Mouse (Mus musculus) hindbrain, embryonic 15.5 days (tissue): Measurements from ENCODE around the gene Rfx2. TPM values are rescaled to one million over a fixed set of nuclear protein-coding genes. Genes with fewer than 3 reads are reported as not detected.

ENCODE experiments used
- ATAC-seq: fragments of 200-750 bp; cut with Nextera tagmentation; 2 replicates; pipeline ENCODE4 v1.8.0; 2017; ENCODE audit warnings: low read depth, moderate number of reproducible peaks, moderate TSS enrichment; ENCODE audit not compliant: low FRiP score
- H3K27ac ChIP-seq: fragments of 300-500 bp; sonication (generic); replicated peaks from 2 replicates; pipeline ENCODE4 v1.5.1; 2015; ENCODE audit warnings: mild to moderate bottlenecking, inconsistent platforms
- H3K27me3 ChIP-seq: fragments of 300-500 bp; sonication (generic); 2 replicates; pipeline ENCODE4 v1.6.1; 2015; ENCODE audit warnings: control low read depth, inconsistent platforms
- H3K36me3 ChIP-seq: fragments of 300-500 bp; sonication (generic); 2 replicates; pipeline ENCODE4 v1.6.1; 2015; ENCODE audit warnings: control low read depth, inconsistent platforms
- H3K4me1 ChIP-seq: fragments of 300-500 bp; sonication (generic); replicated peaks from 2 replicates; pipeline ENCODE4 v1.6.1; 2015; ENCODE audit warnings: control low read depth, inconsistent platforms
- H3K4me2 ChIP-seq: fragments of 300-500 bp; sonication (generic); 2 replicates; pipeline ENCODE4 v1.6.1; 2015; ENCODE audit warnings: moderate library complexity, mild to moderate bottlenecking, inconsistent platforms
- H3K4me3 ChIP-seq: fragments of 300-500 bp; sonication (generic); 2 replicates; pipeline ENCODE4 v1.5.1; 2015; ENCODE audit warnings: mild to moderate bottlenecking, inconsistent platforms
- H3K9ac ChIP-seq: fragments of 300-500 bp; sonication (generic); 2 replicates; pipeline ENCODE4 v1.6.1; 2015; ENCODE audit warnings: inconsistent platforms
- H3K9me3 ChIP-seq: fragments of 300-500 bp; sonication (generic); 2 replicates; pipeline ENCODE4 v1.6.1; 2016; ENCODE audit warnings: control low read depth, inconsistent platforms
- WGBS: fragments of 180-500 bp; shearing (Covaris S2); methylation state at CpG from one replicate; pipeline ENCODE4 v1.1.7; 2015; 5-methylcytosine and 5-hydroxymethylcytosine counted together
- polyA plus RNA-seq: library from polyadenylated mRNA; unstranded; fragments of >200 nt; fragmentation: Nextera tagmentation; extraction: Ambion mirVana; gene quantifications from 2 replicates; pipeline ENCODE4 v1.2.1, GENCODE M21; 2015

Gene Rfx2
- polyA plus RNA-seq, 1 experiment from 2014 or later = 6.7 TPM

DNA sequence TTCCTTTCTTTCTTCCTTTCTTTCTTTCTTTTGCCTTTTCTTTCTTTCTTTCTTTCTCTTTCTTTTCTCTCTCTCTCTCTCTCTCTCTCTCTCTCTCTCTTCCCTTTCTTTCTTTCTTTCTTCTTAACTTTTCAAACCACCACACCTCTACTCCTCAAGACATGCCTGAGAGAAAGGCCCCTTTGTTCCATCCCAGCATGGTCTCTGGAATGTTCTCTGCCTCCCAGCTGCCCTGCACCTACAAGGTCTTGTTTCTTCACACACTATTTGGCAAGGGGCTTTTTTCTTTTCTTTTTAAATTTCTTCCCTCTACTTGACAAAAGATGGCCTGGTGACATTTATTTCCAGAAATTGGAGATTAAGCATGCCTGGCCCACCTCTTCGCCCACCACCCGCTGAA, 101.2 kb downstream of the Rfx2 start:
- H3K4me1 ChIP-seq = peaks cover 3% of the 10 kb centered on the region; the same call in 1 of the 2 replicates
- no peak overlapping the region for H3K4me2 ChIP-seq
- ATAC-seq = no peak

DNA sequence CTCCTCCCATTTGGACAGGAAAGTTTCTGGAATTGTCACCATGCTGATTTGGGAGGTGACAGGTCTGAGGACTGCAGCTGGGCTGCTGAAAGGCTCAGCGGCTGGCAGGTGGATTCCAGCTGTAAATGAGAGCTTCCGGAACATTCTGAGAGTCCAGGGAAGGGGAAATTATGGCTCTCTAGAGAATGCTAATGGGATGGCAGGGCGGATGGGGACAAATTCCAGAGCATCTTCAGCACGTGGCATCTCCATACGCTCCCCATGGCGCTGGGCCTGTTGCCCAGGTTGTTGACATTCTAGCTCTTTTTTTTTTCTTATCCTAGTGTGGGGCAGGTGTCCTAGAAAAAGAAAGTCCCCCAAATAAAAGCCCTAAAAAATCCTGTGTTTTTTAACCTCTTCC, 101.7 kb downstream of the Rfx2 start:
- H3K27ac ChIP-seq = no peak overlapping the region
- 50% methylated on average over 6 of the region's 6 CpGs for WGBS
- H3K4me3 ChIP-seq = no peak overlapping the region
- H3K9me3 ChIP-seq = no peaks in the 10 kb centered on the region
- no peaks in the 10 kb centered on the region; the same call in 1 of the 2 replicates for H3K27me3 ChIP-seq
- H3K4me1 ChIP-seq = peaks cover 3% of the 10 kb centered on the region; the same call in 1 of the 2 replicates
- no peak overlapping the region for H3K4me2 ChIP-seq
- H3K9ac ChIP-seq = no peak overlapping the region
- ATAC-seq = no peak
- no peaks in the 10 kb centered on the region for H3K36me3 ChIP-seq

More for the DNA sequence above, 101.2 kb downstream of the Rfx2 start:
- Histone ChIP-seq H3K4me3 (no peak overlapping the region), H3K27me3 (no peaks in the 10 kb centered on the region; the same call in 1 of the 2 replicates), H3K9ac (no peak overlapping the region), H3K36me3 (no peaks in the 10 kb centered on the region), H3K27ac (no peak overlapping the region), H3K9me3 (no peaks in the 10 kb centered on the region)
- WGBS = 35% methylated on average over 2 of the region's 2 CpGs

DNA sequence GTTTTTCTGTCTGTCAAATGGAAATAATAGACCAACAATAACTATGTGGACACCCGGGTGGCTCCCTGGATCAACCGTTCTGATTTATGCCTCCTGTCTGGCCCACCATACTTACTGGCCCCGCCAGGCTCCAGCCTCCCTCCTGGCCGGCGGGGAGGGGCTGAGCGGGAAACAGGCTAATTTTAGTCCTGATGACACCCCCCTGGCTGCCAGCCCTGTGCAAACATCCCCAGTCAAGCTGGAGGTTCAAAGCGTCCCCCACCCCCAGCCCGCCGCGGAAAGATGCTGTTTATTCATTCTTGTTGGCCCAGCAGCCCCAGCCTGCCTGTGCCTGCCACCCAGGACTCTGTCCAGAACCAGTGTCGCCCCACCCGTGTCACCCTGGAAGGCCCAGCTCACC, 102.7 kb downstream of the Rfx2 start:
- ATAC-seq = no peak
- H3K4me2 ChIP-seq = no peak overlapping the region
- WGBS = 41% methylated on average over 12 of the region's 12 CpGs
- H3K27ac ChIP-seq = no peak overlapping the region
- 0 out of 2 replicates have a peak, but pooled peaks cover 3% of the 10 kb centered on the region for H3K36me3 ChIP-seq
- no peak overlapping the region for H3K9ac ChIP-seq
- H3K9me3 ChIP-seq = no peaks in the 10 kb centered on the region
- H3K27me3 ChIP-seq = no peaks in the 10 kb centered on the region; the same call in 1 of the 2 replicates
- peaks cover 3% of the 10 kb centered on the region; the same call in 1 of the 2 replicates for H3K4me1 ChIP-seq
- H3K4me3 ChIP-seq = no peak overlapping the region

DNA sequence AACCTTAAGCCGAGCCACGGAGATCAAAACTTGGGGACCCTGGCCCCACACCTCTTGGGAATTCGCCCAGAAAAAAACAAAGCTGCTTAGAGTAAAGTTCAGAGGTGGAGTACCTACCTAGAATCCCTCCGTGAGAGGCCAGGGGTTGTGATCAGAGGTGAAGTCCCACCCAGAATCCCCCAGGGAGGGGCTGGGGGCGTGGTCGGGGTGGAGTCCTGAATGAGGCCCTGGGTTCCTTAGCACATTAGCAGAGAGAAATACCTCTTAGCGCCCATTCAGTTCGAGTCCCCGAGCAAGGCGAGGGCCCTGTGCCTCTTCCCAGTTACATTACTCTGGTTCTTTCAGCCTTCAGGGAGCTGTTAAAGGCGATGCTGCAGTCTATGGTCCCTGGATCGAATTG, 103.2 kb downstream of the Rfx2 start:
- H3K27me3 ChIP-seq = no peaks in the 10 kb centered on the region; the same call in 1 of the 2 replicates
- no peak for ATAC-seq
- H3K36me3 ChIP-seq = 0 out of 2 replicates have a peak, but pooled peaks cover 3% of the 10 kb centered on the region
- no peak overlapping the region for H3K4me3 ChIP-seq
- WGBS = 13% methylated on average over 12 of the region's 12 CpGs
- H3K27ac ChIP-seq = no peak overlapping the region
- H3K9ac ChIP-seq = no peak overlapping the region
- peaks cover 3% of the 10 kb centered on the region; the same call in 1 of the 2 replicates for H3K4me1 ChIP-seq
- no peak overlapping the region for H3K4me2 ChIP-seq
- H3K9me3 ChIP-seq = no peaks in the 10 kb centered on the region

DNA sequence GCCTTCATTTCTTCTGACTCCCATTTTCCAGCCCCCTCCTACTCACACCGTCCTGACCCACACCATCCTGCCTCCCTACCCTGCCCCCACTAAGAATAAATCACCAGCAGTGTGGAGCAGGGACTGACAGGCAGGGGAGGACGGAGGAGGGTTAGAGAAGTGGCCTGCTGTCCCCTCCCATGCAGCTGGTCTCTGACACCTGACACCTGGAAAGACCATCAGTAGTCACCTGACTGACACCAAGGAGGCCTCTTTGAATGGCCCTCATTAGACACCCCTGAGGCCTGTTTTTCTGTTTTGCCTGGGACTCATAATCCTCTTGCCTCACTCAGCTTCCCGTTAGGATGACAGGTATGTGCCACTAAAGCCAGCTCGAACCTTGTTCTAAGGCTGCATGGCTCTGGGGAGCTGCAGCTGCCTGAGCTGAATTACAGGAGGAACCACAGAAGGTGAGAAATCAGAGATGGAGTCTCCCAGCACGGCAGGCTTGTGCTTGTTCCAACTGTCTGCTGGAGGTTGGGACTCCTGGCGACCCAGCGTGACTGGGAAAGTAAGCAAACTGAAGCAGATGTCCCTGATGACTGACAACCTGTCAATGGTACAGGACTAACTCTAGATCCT, 103.7 kb downstream of the Rfx2 start:
- Histone ChIP-seq H3K4me2 (no peak overlapping the region), H3K36me3 (0 out of 2 replicates have a peak, but pooled peaks cover 8% of the 10 kb centered on the region), H3K27me3 (no peaks in the 10 kb centered on the region; the same call in 1 of the 2 replicates), H3K27ac (no peak overlapping the region), H3K9me3 (no peaks in the 10 kb centered on the region), H3K4me3 (no peak overlapping the region), H3K4me1 (peaks cover 3% of the 10 kb centered on the region; the same call in 1 of the 2 replicates), H3K9ac (no peak overlapping the region)
- 18% methylated on average over 7 of the region's 7 CpGs for WGBS
- ATAC-seq = 0 out of 2 replicates have a peak, but pooled peaks have one; percentile 7

Other genes with a start within 250 kb of the Rfx2 start
- gene Safb2, start 246.4 kb downstream of the Rfx2 start, polyA plus RNA-seq = 71.4 and 81.2 TPM in 2 replicates
- gene Safb, start 246.2 kb downstream of the Rfx2 start, polyA plus RNA-seq = 105 and 116 TPM in 2 replicates
- gene 2410015M20Rik, start 221.2 kb downstream of the Rfx2 start, polyA plus RNA-seq = 180 and 193 TPM in 2 replicates
- gene Rpl36, start 217.6 kb downstream of the Rfx2 start, polyA plus RNA-seq = 939 and 1,057 TPM in 2 replicates
- 44.2 and 49.2 TPM in 2 replicates for gene Lonp1, start 204.1 kb downstream of the Rfx2 start, polyA plus RNA-seq
- gene Catsperd, start 202.9 kb downstream of the Rfx2 start, polyA plus RNA-seq = 1.2 and 1.7 TPM in 2 replicates
- gene Ranbp3, start 157.7 kb downstream of the Rfx2 start, polyA plus RNA-seq = 103 and 107 TPM in 2 replicates
- 579 and 588 TPM in 2 replicates for gene Ndufa11, start 113.2 kb downstream of the Rfx2 start, polyA plus RNA-seq
- gene Vmac, start 113.0 kb downstream of the Rfx2 start, polyA plus RNA-seq = 15.2 and 16.7 TPM in 2 replicates
- 2.5 and 2.6 TPM in 2 replicates for gene Nrtn, start 73.5 kb downstream of the Rfx2 start, polyA plus RNA-seq
- 89.7 and 96.9 TPM in 2 replicates for gene Dus3l, start 66.3 kb downstream of the Rfx2 start, polyA plus RNA-seq
- 0.54 and 1.0 TPM in 2 replicates for gene Prr22, start 60.8 kb downstream of the Rfx2 start, polyA plus RNA-seq
- not detected in 2 replicates for gene Acsbg2, start 43.4 kb upstream of the Rfx2 start, polyA plus RNA-seq
- 0.43 and 0.61 TPM in 2 replicates for gene 1700061G19Rik, start 44.5 kb upstream of the Rfx2 start, polyA plus RNA-seq
- 89.1 and 93.3 TPM in 2 replicates for gene Mllt1, start 104.4 kb upstream of the Rfx2 start, polyA plus RNA-seq
- not detected in 2 replicates for gene Acer1, start 151.1 kb upstream of the Rfx2 start, polyA plus RNA-seq
- 166 and 168 TPM in 2 replicates for gene Clpp, start 159.3 kb upstream of the Rfx2 start, polyA plus RNA-seq
- 54.7 and 55.8 TPM in 2 replicates for gene Alkbh7, start 166.3 kb upstream of the Rfx2 start, polyA plus RNA-seq
- 0.51 and 0.61 TPM in 2 replicates for gene Pspn, start 169.0 kb upstream of the Rfx2 start, polyA plus RNA-seq
- gene Gtf2f1, start 180.3 kb upstream of the Rfx2 start, polyA plus RNA-seq = 67.3 and 67.5 TPM in 2 replicates
- 0.41 and 0.54 TPM in 2 replicates for gene Gm17949, start 180.5 kb upstream of the Rfx2 start, polyA plus RNA-seq
- gene Khsrp, start 200.5 kb upstream of the Rfx2 start, polyA plus RNA-seq = 27.9 and 31.2 TPM in 2 replicates
- gene Slc25a41, start 210.6 kb upstream of the Rfx2 start, polyA plus RNA-seq = not detected in 2 replicates
- 4.1 and 4.6 TPM in 2 replicates for gene Crb3, start 228.1 kb upstream of the Rfx2 start, polyA plus RNA-seq
- gene Slc25a23, start 228.8 kb upstream of the Rfx2 start, polyA plus RNA-seq = 43.1 and 45.0 TPM in 2 replicates
- gene Dennd1c, start 247.5 kb upstream of the Rfx2 start, polyA plus RNA-seq = 4.3 and 4.4 TPM in 2 replicates